Mouse (Mus musculus): Measurements from ENCODE around the gene Zdhhc22.

Zdhhc22 gene

GRCm38 (mm10) chr12:86989890-86990754 is at the start of gene Zdhhc22:
Gene Zdhhc22, minus strand, starts transcription at chr12:86990430.
- DNase-seq, result no peak

- no peak for DNase-seq
Measured at GRCm38 (mm10) chr12:87036631-87037030, 46.4 kb upstream of the Zdhhc22 start.

- no peak for DNase-seq
Measured at GRCm38 (mm10) chr12:87031163-87031763, 41.0 kb upstream of the Zdhhc22 start.

- no peak for DNase-seq
Measured at GRCm38 (mm10) chr12:87029251-87029976, 39.2 kb upstream of the Zdhhc22 start.

- DNase-seq, result no peak
Measured at GRCm38 (mm10) chr12:87028068-87028467, 37.8 kb upstream of the Zdhhc22 start.

GRCm38 (mm10) chr12:87027391-87027790 is 37.2 kb upstream of the Zdhhc22 start:
- DNase-seq, result no peak

- no peak for DNase-seq
Measured at GRCm38 (mm10) chr12:87026871-87027240, 36.6 kb upstream of the Zdhhc22 start.

- DNase-seq, result peak; percentile 15 to 18
Measured at GRCm38 (mm10) chr12:87026109-87026870, 36.1 kb upstream of the Zdhhc22 start.

- no peak for DNase-seq
Measured at GRCm38 (mm10) chr12:87023456-87023855, 33.2 kb upstream of the Zdhhc22 start.

GRCm38 (mm10) chr12:87022006-87022405 is 31.8 kb upstream of the Zdhhc22 start:
- no peak for DNase-seq

- DNase-seq, result no peak
Measured at GRCm38 (mm10) chr12:87021040-87021439, 30.8 kb upstream of the Zdhhc22 start, which contains the start of gene Tmem63c. Gene Tmem63c, plus strand, starts transcription at chr12:87021340.

GRCm38 (mm10) chr12:87018756-87019155 is 28.5 kb upstream of the Zdhhc22 start:
- no peak for DNase-seq

- peak in 1 of 2 experiments; percentile 4 for DNase-seq
Measured at GRCm38 (mm10) chr12:87017041-87017440, 26.8 kb upstream of the Zdhhc22 start.

- no peak for DNase-seq
Measured at GRCm38 (mm10) chr12:87004596-87004995, 14.4 kb upstream of the Zdhhc22 start.

GRCm38 (mm10) chr12:87003606-87004005 is 13.4 kb upstream of the Zdhhc22 start:
- DNase-seq, result no peak

- no peak for DNase-seq
Measured at GRCm38 (mm10) chr12:87002815-87003214, 12.6 kb upstream of the Zdhhc22 start.

- DNase-seq, result no peak
Measured at GRCm38 (mm10) chr12:87002209-87002608, 12.0 kb upstream of the Zdhhc22 start.

GRCm38 (mm10) chr12:87000840-87001176 is 10.6 kb upstream of the Zdhhc22 start:
- DNase-seq, result no peak

GRCm38 (mm10) chr12:87000151-87000839 is 10.1 kb upstream of the Zdhhc22 start:
- DNase-seq, result no peak

- no peak for DNase-seq
Measured at GRCm38 (mm10) chr12:86999283-86999820, 9.1 kb upstream of the Zdhhc22 start.

- no peak for DNase-seq
Measured at GRCm38 (mm10) chr12:86998699-86999098, 8.5 kb upstream of the Zdhhc22 start.

GRCm38 (mm10) chr12:86995931-86996330 is 5.7 kb upstream of the Zdhhc22 start:
- no peak for DNase-seq

All from lung, adult 18-20 months (tissue).